Mouse (Mus musculus) frontal cortex, postnatal 10 days (tissue): ENCODE data around the gene C530008M17Rik.

Experiments used
- DNase-seq, 2 experiments: peaks; one replicate each; pipeline ENCODE4 v3.0.0; 2022; ENCODE audit warnings: low spot score in 2 of 2, mixed read lengths in 1 of 2

C530008M17Rik gene

DNA sequence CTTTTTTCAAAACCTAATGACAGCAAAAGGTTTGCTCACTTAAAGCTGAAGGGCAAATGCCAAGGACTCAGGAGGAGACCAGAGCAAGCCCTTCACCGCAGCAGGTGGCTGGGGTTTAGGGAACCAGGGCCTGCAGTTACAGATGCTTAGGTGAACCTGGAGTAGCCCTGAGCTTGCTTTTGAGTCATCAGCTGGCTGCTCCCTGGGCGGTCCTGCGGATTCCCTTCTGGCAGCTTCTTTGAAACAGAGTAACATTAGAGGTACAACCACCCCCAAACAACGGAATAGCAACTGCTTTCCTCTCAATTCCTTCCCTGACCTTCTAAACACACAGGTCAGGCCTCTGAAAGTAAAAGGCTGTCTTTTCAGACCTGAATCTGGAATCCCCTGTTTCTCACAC lies 116.5 kb downstream of the C530008M17Rik start:
- no peak for DNase-seq

DNA sequence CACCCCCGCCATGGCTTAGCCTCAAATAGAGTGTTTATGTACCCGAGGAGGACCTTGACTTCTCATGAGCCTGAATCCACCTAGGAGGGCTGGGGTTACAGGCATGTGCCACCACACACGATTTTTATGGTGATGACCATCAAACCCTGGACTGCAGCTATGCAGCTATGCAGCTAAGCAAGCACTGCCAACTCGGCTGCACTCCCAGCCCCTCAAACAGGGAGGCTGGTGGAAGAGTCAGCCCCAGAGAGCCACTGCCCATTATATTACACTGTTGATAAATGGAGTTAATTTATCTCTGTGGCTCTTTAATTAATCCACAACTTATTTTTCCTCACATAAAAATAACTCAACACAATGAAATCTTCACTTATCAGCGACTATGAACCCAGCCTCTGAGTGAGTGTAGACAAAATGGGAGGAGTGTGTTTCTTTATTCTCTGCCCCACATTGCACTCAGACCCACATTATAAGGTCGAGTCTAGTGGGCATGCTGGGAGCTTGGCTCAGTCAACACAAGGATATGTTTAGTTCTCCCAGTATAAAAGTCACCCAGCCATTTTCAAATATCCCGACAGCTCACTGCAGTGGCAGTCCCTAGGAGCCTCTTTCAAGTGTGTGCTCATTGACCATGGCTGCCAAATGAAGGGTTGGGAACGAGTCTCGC lies 117.3 kb downstream of the C530008M17Rik start:
- DNase-seq, result no peak

DNA sequence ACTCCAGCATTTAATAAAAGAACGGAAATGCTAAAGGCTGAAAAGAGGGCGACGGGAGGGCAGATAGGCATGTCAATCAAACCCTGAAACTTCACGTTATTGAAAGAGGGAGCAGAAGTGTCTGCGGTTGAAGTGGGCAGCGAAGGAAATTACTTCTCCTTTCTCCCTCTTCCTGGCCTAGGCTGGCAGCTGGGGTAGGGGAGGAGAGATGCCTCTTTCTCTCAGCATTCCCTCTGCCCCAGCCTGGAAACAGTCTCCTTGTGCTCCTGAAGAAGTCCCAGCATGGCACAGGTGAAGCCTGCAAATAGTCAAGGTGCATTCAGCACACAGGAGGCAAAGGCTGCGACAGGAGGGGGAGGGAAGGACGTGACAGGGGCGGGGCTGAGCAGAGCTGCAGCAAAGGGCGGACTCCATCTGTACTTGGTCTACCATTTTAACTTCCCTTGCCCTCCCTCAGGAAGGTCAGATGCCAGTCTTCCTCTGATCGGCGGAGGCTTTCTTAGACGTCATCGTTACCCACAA lies 122.8 kb downstream of the C530008M17Rik start:
- no peak for DNase-seq

- DNase-seq, result no peak
These were observed 125.6 kb downstream of the C530008M17Rik start for GRCm38 (mm10) chr5:76781943-76782342.

DNA sequence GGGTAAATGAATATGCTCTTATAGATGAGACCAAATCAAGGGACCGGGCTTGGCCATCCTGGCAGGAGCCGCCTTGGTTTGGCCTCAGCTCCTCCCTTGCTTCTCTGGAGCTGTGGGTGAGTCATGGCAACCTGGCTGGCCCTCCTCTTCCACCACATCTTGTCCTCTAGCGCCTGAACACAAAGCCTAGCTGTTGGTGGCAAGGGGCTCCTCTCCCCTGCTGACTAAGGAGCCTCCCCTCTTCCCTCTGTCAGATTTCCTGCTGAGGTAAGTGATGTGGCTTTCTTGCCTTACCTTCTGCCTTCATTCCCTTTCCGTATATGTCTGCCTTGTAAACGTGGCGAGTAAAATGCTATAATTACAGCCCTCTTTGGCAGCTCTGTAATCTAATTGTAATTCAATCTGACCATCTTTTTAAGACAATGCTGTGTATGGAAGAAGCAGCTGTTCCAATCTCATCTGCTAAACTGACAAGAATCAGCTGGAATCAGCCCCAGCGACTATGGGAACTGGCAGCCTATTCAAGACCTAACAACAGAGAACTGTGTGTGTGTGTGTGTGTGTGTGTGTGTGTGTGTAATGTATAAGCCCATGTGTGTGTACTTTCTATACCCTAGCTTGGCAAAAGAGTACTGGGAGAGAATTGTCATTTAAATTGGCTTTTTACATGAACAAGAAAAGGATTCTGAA lies 126.2 kb downstream of the C530008M17Rik start:
- peak in 1 of 2 experiments; percentile 40 for DNase-seq

GRCm38 (mm10) chr5:76783104-76783441 lies 126.8 kb downstream of the C530008M17Rik start:
- DNase-seq, result no peak

GRCm38 (mm10) chr5:76784151-76784723 lies 127.9 kb downstream of the C530008M17Rik start:
- DNase-seq, result no peak

DNA sequence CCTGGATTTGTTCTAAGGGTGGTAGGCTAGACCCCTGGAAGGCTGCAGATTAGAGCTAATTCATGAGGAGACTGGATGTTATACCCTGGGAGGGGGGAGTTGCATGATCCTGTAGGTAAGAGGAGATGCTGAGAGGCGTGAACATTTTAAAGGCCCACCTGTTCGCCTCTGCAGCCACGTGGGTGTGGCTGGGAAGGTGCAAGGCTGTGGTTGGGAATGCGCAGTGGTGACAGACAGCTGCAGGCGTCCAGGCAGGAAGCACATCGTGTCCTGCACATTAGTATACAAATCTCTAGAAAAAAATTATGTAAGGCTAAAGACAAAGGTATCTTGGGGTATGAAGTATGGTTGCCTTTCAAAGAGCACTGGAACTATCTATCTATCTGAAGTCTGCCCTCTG lies 128.7 kb downstream of the C530008M17Rik start:
- DNase-seq, result no peak

DNA sequence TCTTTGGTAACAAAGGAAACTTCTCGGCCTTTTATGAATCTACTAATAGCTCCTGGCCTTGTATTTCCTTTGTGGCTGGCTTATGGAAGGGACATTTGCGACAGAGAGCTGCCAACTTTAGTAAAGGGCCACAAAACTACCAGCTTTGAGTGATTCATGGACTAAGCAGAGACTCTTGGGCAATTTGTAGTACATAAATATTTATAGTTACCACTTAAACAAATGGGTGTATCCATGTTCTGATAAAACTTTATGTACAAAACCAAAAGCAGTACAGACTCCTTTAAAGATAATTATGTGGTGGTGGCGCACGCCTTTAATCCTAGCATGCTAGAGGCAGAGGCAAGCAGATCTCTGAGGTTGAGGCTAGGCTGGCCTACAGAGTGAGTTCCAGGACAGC lies 133.6 kb downstream of the C530008M17Rik start:
- DNase-seq, result no peak

DNA sequence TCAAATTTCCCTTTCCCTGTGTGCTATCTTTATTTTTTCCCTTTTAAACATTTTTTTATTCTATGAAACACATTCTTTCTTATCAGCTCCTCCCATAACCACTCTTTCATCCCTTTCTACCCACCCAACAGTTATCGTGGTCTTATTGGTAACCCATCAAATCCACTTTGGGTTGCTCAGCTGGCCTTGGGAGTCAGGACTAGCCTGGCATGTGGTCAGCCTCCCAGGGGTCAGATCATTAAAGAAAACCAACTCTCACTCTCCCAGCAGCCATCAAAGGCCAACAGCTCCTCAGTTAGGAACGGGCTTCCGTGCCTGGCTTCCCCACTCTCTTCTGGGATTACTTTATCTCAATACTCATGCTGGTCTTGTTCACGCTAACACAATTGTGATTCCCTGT lies 135.0 kb downstream of the C530008M17Rik start:
- DNase-seq, result no peak

DNA sequence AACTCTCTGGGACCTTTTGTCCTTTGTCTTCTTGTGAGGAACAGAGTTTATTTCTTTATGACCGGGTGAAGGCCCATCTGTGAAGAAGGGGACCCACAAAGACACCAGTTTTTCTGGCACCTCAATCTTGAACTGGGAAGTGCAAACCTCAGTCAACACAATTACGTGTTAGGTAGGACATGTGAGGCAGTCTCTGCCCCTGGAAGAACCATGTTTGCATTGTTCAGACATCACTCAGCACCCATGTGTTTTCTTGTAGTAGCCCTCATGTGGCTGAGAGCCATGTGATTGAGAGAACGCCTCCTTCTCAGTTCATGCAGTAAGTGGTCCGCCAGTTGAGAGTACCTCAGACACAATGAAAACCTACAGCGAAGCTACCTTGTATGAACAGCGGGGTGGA lies 136.4 kb downstream of the C530008M17Rik start:
- no peak for DNase-seq

DNA sequence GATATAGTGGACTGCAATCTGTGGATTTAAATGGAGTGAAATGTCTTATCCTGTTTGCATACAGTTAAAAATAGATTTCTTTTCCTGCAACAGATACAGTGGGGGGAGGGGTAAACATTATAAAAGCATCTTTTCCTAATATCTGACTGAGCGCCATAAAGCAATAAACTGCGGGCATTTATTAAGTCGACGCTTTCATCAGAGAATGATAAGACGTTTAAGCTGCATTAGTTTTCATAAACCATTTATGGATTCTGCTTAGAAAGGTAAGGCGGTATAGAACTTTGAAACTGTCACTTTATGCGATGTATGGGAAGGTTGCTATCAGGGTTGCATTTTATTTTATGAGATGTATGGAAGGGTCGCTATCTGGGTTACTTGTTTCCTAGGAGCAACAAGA lies 141.7 kb downstream of the C530008M17Rik start:
- no peak for DNase-seq

- no peak for DNase-seq
These were observed 143.2 kb downstream of the C530008M17Rik start for GRCm38 (mm10) chr5:76799471-76799870.

GRCm38 (mm10) chr5:76809031-76809430 lies 152.7 kb downstream of the C530008M17Rik start:
- DNase-seq, result no peak

DNA sequence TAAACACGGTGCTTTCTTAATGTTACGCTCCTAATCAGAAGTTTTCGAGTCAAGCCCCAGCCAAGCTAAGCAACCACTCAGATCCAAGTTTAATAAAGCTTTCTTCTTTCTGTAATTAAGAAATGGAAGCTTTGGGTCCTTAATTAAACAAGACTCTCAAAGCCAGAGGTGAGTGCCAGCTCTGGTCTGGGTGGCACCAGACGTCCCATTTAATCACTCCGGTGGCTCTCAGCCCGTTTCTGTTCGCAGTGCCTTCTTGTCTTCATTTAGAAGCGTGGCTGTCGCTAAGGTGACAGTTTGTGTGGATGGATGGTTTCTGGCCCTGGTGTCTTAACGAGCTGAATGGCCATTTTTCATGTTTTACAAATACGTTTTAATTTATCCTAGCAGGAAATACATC lies 158.7 kb downstream of the C530008M17Rik start:
- DNase-seq, result no peak

GRCm38 (mm10) chr5:76815786-76816455 lies 159.6 kb downstream of the C530008M17Rik start:
- DNase-seq, result no peak

DNA sequence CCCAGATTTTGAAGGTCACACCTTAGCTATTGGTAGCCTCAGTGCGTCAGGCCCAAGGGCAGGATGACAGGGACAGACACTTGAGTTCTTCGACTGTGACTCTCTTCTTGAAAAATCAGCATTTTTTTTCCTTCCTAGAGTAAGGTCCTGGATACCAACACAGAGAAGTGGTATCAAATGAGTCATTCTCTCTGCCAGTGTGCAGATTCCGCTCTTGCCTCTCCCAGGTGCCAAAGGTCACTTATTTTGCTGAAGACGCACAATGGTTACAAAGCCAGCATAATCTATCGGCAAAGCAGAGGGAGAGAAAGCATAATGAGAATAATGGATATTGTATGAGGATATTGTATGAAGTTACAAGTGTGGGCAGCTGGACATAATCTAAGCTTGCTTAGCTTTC lies 160.4 kb downstream of the C530008M17Rik start:
- no peak for DNase-seq

DNA sequence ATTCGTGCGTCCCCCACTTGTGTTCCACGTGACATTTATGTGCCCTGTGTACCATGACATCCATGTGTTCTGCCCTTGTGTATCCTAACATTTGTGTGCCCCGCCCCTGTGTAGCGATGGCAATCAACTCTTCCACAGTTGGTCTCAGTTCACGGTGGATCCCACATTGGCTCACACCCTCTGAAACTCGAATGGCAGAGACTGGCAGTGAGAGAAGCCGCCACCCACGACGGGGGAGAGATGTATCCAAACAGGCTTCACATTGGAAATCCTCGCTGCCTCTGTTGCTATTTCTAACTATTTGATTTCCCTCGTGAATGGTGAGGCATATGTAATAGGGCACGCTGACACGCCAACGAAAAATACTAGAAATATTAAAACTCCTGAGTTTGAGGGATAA lies 161.4 kb downstream of the C530008M17Rik start:
- DNase-seq, result no peak

DNA sequence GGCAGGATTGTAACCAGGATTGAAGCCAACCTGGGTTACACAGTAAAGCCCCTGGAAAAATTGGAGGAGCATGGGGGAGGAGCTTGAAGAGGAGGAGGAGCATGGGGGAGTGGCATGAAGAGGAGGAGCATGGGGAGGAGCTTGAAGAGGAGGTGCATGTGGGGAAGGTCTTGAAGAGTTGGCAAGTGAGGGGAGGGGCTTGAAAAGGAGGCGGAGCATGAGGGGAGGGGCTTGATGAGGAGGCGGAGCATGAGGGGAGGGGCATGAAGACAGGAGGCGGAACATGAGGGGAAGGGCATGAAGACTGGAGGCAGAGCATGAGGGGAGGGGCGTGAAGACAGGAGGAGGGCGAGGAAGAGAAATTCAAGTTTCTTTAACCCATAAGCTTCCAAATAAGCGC lies 162.5 kb downstream of the C530008M17Rik start:
- no peak for DNase-seq

GRCm38 (mm10) chr5:76822097-76822496 lies 165.8 kb downstream of the C530008M17Rik start:
- no peak for DNase-seq

GRCm38 (mm10) chr5:76828527-76829240 lies 172.4 kb downstream of the C530008M17Rik start:
- peak in 1 of 2 experiments; percentile 35 for DNase-seq
